Mouse (Mus musculus) megakaryocyte-erythroid progenitor cell, adult 5 weeks (primary cell): ENCODE results near the gene H2al1h. TPM values are rescaled to one million over a fixed set of nuclear protein-coding genes. Genes with fewer than 3 reads are reported as not detected.

Source experiments
- polyA plus RNA-seq: library from polyadenylated mRNA; stranded (reverse); fragments of >175 nt; gene quantifications from 2 replicates; pipeline ENCODE4 v1.2.3, GENCODE M21; 2012

The H2al1h gene
- polyA plus RNA-seq: not detected in 2 replicates

DNA sequence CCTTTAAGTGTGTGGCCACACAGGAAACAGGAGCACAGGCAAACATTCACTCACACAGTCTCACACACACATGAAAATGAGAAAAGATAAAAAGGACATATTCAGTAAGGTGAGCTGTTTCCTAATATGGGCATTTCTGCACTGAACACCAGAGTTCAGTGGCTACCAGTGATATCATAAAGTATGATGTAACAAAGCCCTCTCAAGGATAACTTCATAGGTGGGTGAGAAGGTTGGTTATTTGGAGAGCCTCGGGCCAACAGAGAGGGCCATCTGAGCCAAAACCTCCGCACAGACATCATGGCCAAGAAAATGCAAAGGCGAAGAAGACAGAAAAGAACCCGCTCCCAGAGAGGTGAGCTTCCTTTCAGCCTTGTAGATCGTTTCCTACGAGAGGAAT is at the start of gene H2al1h:
H2al1h (plus strand) TSS at position 301 of the 400 bp plus-strand sequence.

GRCm38 (mm10) chrX:11298957-11299356 is 22.3 kb upstream of the H2al1h start, which contains the start of gene H2al1a:
Gene H2al1a, plus strand, starts transcription at chrX:11299257.

GRCm38 (mm10) chrX:11302132-11302531 is 19.2 kb upstream of the H2al1h start, which contains the start of gene H2al1b:
Gene H2al1b, plus strand, starts transcription at chrX:11302432.

GRCm38 (mm10) chrX:11305355-11305754 is 15.9 kb upstream of the H2al1h start, which contains the start of gene H2al1c:
Gene H2al1c, plus strand, starts transcription at chrX:11305655.

GRCm38 (mm10) chrX:11308524-11308923 is 12.8 kb upstream of the H2al1h start, which contains the start of gene H2al1d:
Gene H2al1d, plus strand, starts transcription at chrX:11308824.

GRCm38 (mm10) chrX:11311634-11312033 is 9.7 kb upstream of the H2al1h start, which contains the start of gene H2al1e:
Gene H2al1e, plus strand, starts transcription at chrX:11311934.

GRCm38 (mm10) chrX:11314858-11315257 is 6.4 kb upstream of the H2al1h start, which contains the start of gene H2al1f:
Gene H2al1f, plus strand, starts transcription at chrX:11315158.

DNA sequence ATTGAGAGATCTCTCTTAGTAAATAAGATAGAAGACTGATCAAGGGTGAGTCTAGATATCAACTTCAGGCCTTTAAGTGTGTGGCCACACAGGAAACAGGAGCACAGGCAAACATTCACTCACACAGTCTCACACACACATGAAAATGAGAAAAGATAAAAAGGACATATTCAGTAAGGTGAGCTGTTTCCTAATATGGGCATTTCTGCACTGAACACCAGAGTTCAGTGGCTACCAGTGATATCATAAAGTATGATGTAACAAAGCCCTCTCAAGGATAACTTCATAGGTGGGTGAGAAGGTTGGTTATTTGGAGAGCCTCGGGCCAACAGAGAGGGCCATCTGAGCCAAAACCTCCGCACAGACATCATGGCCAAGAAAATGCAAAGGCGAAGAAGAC is 3.3 kb upstream of the H2al1h start, which contains the start of gene H2al1g:
H2al1g (plus strand) TSS at position 301 of the 400 bp plus-strand sequence.

GRCm38 (mm10) chrX:11324359-11324758 is 3.1 kb downstream of the H2al1h start, which contains the start of gene H2al1i:
Gene H2al1i, plus strand, starts transcription at chrX:11324659.

GRCm38 (mm10) chrX:11327522-11327921 is 6.2 kb downstream of the H2al1h start, which contains the start of gene H2al1j:
Gene H2al1j, plus strand, starts transcription at chrX:11327822.

Other genes with a start within 250 kb of the H2al1h start
- gene H2al1a, start 22.2 kb upstream of the H2al1h start, polyA plus RNA-seq: not detected in 2 replicates
- not detected in 2 replicates for gene H2al1b, start 19.1 kb upstream of the H2al1h start, polyA plus RNA-seq
- not detected in 2 replicates for gene H2al1c, start 15.8 kb upstream of the H2al1h start, polyA plus RNA-seq
- gene H2al1d, start 12.7 kb upstream of the H2al1h start, polyA plus RNA-seq: not detected in 2 replicates
- not detected in 2 replicates for gene H2al1e, start 9.6 kb upstream of the H2al1h start, polyA plus RNA-seq
- gene H2al1f, start 6.3 kb upstream of the H2al1h start, polyA plus RNA-seq: not detected in 2 replicates
- gene H2al1g, start 3.2 kb upstream of the H2al1h start, polyA plus RNA-seq: not detected in 2 replicates
- gene H2al1i, start 3.2 kb downstream of the H2al1h start, polyA plus RNA-seq: not detected in 2 replicates
- not detected in 2 replicates for gene H2al1j, start 6.3 kb downstream of the H2al1h start, polyA plus RNA-seq